Mouse (Mus musculus) liver, adult 2 months (tissue): ENCODE measurements around the gene Hspbp1. TPM values are rescaled to one million over a fixed set of nuclear protein-coding genes. Genes with fewer than 3 reads are reported as not detected.

Experiments
- DNase-seq: peaks from one replicate; pipeline ENCODE4 v3.0.0-alpha.2; 2011; ENCODE audit warnings: low read depth, low spot score; ENCODE audit errors: extremely low read depth
- H3K27ac ChIP-seq: fragments of 200-500 bp; replicated peaks from 2 replicates; pipeline ENCODE4 v1.5.1; 2012; ENCODE audit warnings: low read depth, mild to moderate bottlenecking, control low read depth, inconsistent platforms, low read length; ENCODE audit not compliant: insufficient read depth
- H3K27me3 ChIP-seq: fragments of 200-500 bp; 2 replicates; pipeline ENCODE4 v1.6.1; 2012; ENCODE audit warnings: mild to moderate bottlenecking, moderate library complexity, low read length, inconsistent platforms; ENCODE audit not compliant: control insufficient read depth, insufficient read depth
- H3K36me3 ChIP-seq: fragments of 200-500 bp; 2 replicates; pipeline ENCODE4 v1.6.1; 2012; ENCODE audit warnings: low read length, inconsistent platforms; ENCODE audit not compliant: control insufficient read depth, insufficient read depth
- H3K4me1 ChIP-seq: fragments of 200-500 bp; 2 replicates; pipeline ENCODE4 v1.6.1; 2011; ENCODE audit warnings: low read length; ENCODE audit not compliant: control insufficient read depth, insufficient read depth
- H3K4me3 ChIP-seq: fragments of 200-500 bp; 2 replicates; pipeline ENCODE4 v1.5.1; 2011; ENCODE audit warnings: low read depth, mild to moderate bottlenecking, control low read depth, low read length, moderate library complexity; ENCODE audit not compliant: insufficient read depth
- H3K79me2 ChIP-seq: fragments of 200-500 bp; 2 replicates; pipeline ENCODE4 v1.6.1; 2012; ENCODE audit warnings: inconsistent platforms, mild to moderate bottlenecking, low read length, moderate library complexity; ENCODE audit not compliant: control insufficient read depth, insufficient read depth
- H3K9ac ChIP-seq: fragments of 200-500 bp; 2 replicates; pipeline ENCODE4 v1.6.1; 2012; ENCODE audit warnings: low read depth, mild to moderate bottlenecking, control low read depth, inconsistent platforms, low read length
- CTCF ChIP-seq: fragments of 200-500 bp; IDR thresholded peaks from 2 replicates; pipeline ENCODE4 v1.5.1; 2011; ENCODE audit warnings: low read depth, low read length, control low read depth
- POLR2A ChIP-seq: fragments of 200-500 bp; IDR thresholded peaks from 2 replicates; pipeline ENCODE4 v1.6.1; 2011; ENCODE audit warnings: low read length, control low read depth; ENCODE audit not compliant: insufficient read depth; ENCODE audit errors: extremely low read depth
- WGBS: fragments of 180-500 bp; shearing (Covaris S2); methylation state at CpG from one replicate; pipeline ENCODE4 v1.1.7; 2018; 5-methylcytosine and 5-hydroxymethylcytosine counted together
- polyA plus RNA-seq: library from polyadenylated mRNA; depleted of rRNA; stranded (reverse); fragments of >200 nt; gene quantifications from 2 replicates; pipeline ENCODE4 v1.2.3, GENCODE M21; 2012; rRNA removed
- total RNA-seq: library from RNA; depleted of rRNA; stranded (reverse); fragments of >200 nt; gene quantifications from 2 replicates; pipeline ENCODE4 v1.2.3, GENCODE M21; 2014; rRNA removed

The Hspbp1 gene
- total and polyA plus RNA-seq, 2 experiments = 18.2 to 30.6 TPM

- H3K36me3 ChIP-seq = no peaks in the 10 kb centered on the region
- no peak overlapping the region for H3K9ac ChIP-seq
- WGBS = 73% methylated on average over 14 of the region's 14 CpGs
- DNase-seq = no peak
- no peak overlapping the region for H3K4me3 ChIP-seq
- no peaks in the 10 kb centered on the region for H3K27me3 ChIP-seq
- no peak overlapping the region for H3K27ac ChIP-seq
- no peaks in the 10 kb centered on the region for H3K4me1 ChIP-seq
- H3K79me2 ChIP-seq = no peaks in the 10 kb centered on the region
- TF ChIP-seq POLR2A (no peak), CTCF (no peak)
Measured at GRCm38 (mm10) chr7:4613740-4614403, 71.0 kb downstream of the Hspbp1 start.

DNA sequence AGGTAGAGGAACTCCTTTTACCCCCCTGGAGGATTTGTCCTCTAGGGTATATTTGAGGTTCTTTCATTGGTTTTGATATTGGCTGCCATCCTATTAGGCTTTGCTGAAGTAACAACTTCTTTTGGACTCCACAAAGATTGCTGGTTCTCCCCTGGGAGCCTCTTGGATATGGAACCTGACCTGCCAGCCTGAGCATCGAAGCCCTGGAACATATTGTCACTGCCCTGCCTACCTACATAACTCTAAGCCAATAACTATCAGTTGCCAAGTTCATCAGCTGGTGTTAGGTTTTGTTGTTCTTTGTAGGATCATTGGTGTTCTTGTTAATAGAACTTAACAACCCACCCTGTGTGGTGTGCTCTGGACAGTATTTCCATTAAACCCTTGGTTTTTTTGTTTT lies 71.9 kb downstream of the Hspbp1 start:
- no peaks in the 10 kb centered on the region for H3K27me3 ChIP-seq
- H3K4me3 ChIP-seq = no peak overlapping the region
- no peak overlapping the region for H3K9ac ChIP-seq
- no peaks in the 10 kb centered on the region for H3K36me3 ChIP-seq
- no peaks in the 10 kb centered on the region for H3K79me2 ChIP-seq
- H3K4me1 ChIP-seq = no peaks in the 10 kb centered on the region
- 85% methylated on average over 1 of the region's 1 CpGs for WGBS
- no peak for DNase-seq
- TF ChIP-seq CTCF = no peak
- TF ChIP-seq POLR2A = no peak
- no peak overlapping the region for H3K27ac ChIP-seq

GRCm38 (mm10) chr7:4612386-4612785 lies 72.5 kb downstream of the Hspbp1 start:
- no peaks in the 10 kb centered on the region for H3K4me1 ChIP-seq
- no peaks in the 10 kb centered on the region for H3K27me3 ChIP-seq
- H3K4me3 ChIP-seq = no peak overlapping the region
- no peaks in the 10 kb centered on the region for H3K79me2 ChIP-seq
- TF ChIP-seq POLR2A (no peak), CTCF (no peak)
- H3K9ac ChIP-seq = no peak overlapping the region
- DNase-seq = no peak
- WGBS = 63% methylated on average over 8 of the region's 8 CpGs
- H3K27ac ChIP-seq = no peak overlapping the region
- H3K36me3 ChIP-seq = no peaks in the 10 kb centered on the region

- Histone ChIP-seq H3K4me3 (no peak overlapping the region), H3K27me3 (no peaks in the 10 kb centered on the region), H3K4me1 (no peaks in the 10 kb centered on the region), H3K79me2 (no peaks in the 10 kb centered on the region), H3K27ac (no peak overlapping the region), H3K9ac (no peak overlapping the region), H3K36me3 (no peaks in the 10 kb centered on the region)
- no peak for TF ChIP-seq CTCF
- TF ChIP-seq POLR2A = no peak
- 72% methylated on average over 12 of the region's 12 CpGs for WGBS
- DNase-seq = no peak
Measured at GRCm38 (mm10) chr7:4611921-4612341, 72.9 kb downstream of the Hspbp1 start.

GRCm38 (mm10) chr7:4611511-4611910 lies 73.4 kb downstream of the Hspbp1 start:
- Histone ChIP-seq H3K4me1 (no peaks in the 10 kb centered on the region), H3K79me2 (no peaks in the 10 kb centered on the region), H3K36me3 (no peaks in the 10 kb centered on the region), H3K27me3 (no peaks in the 10 kb centered on the region), H3K4me3 (no peak overlapping the region), H3K27ac (no peak overlapping the region), H3K9ac (no peak overlapping the region)
- 80% methylated on average over 12 of the region's 12 CpGs for WGBS
- no peak for TF ChIP-seq CTCF
- no peak for TF ChIP-seq POLR2A
- DNase-seq = no peak

Other genes starting within 250 kb of the Hspbp1 start
- gene Rdh13, start 239.4 kb downstream of the Hspbp1 start, total RNA-seq = 5.5 and 6.5 TPM in 2 replicates
- gene Rdh13, start 239.4 kb downstream of the Hspbp1 start, polyA plus RNA-seq = 6.5 and 6.8 TPM in 2 replicates
- gene Eps8l1, start 224.4 kb downstream of the Hspbp1 start, total RNA-seq = 2.9 and 6.5 TPM in 2 replicates
- gene Eps8l1, start 224.4 kb downstream of the Hspbp1 start, polyA plus RNA-seq = 0.05 and 1.4 TPM in 2 replicates
- gene Ppp1r12c, start 183.4 kb downstream of the Hspbp1 start, total RNA-seq = 21.2 and 21.8 TPM in 2 replicates
- 13.4 and 22.2 TPM in 2 replicates for gene Ppp1r12c, start 183.4 kb downstream of the Hspbp1 start, polyA plus RNA-seq
- gene Tnnt1, start 168.7 kb downstream of the Hspbp1 start, total RNA-seq = 1.2 and 2.9 TPM in 2 replicates
- gene Tnnt1, start 168.7 kb downstream of the Hspbp1 start, polyA plus RNA-seq = 0.20 and 0.61 TPM in 2 replicates
- 0.54 TPM in 1 of 2 replicates, not detected in the other for gene Tnni3, start 160.8 kb downstream of the Hspbp1 start, total RNA-seq
- gene Tnni3, start 160.8 kb downstream of the Hspbp1 start, polyA plus RNA-seq = 0.76 and 0.82 TPM in 2 replicates
- 0.09 TPM in 1 of 2 replicates, not detected in the other for gene Dnaaf3, start 152.6 kb downstream of the Hspbp1 start, total RNA-seq
- 0.24 and 0.44 TPM in 2 replicates for gene Dnaaf3, start 152.6 kb downstream of the Hspbp1 start, polyA plus RNA-seq
- gene Syt5, start 137.5 kb downstream of the Hspbp1 start, total RNA-seq = not detected in 2 replicates
- not detected in 2 replicates for gene Syt5, start 137.5 kb downstream of the Hspbp1 start, polyA plus RNA-seq
- 0.18 TPM in 1 of 2 replicates, not detected in the other for gene Ptprh, start 81.0 kb downstream of the Hspbp1 start, total RNA-seq
- not detected in 2 replicates for gene Ptprh, start 81.0 kb downstream of the Hspbp1 start, polyA plus RNA-seq
- gene Tmem86b, start 53.6 kb downstream of the Hspbp1 start, total RNA-seq = 39.5 and 55.7 TPM in 2 replicates
- 404 and 475 TPM in 2 replicates for gene Tmem86b, start 53.6 kb downstream of the Hspbp1 start, polyA plus RNA-seq
- gene Ppp6r1, start 26.0 kb downstream of the Hspbp1 start, total RNA-seq = 47.6 and 54.2 TPM in 2 replicates
- gene Ppp6r1, start 26.0 kb downstream of the Hspbp1 start, polyA plus RNA-seq = 77.5 and 79.2 TPM in 2 replicates
- gene Brsk1, start 5.5 kb upstream of the Hspbp1 start, total RNA-seq = 0.07 and 0.09 TPM in 2 replicates
- 0.27 and 0.40 TPM in 2 replicates for gene Brsk1, start 5.5 kb upstream of the Hspbp1 start, polyA plus RNA-seq
- 0.07 and 0.28 TPM in 2 replicates for gene Tmem150b, start 40.2 kb upstream of the Hspbp1 start, total RNA-seq
- 0.19 and 0.44 TPM in 2 replicates for gene Tmem150b, start 40.2 kb upstream of the Hspbp1 start, polyA plus RNA-seq
- 7.8 and 9.5 TPM in 2 replicates for gene Kmt5c, start 55.0 kb upstream of the Hspbp1 start, total RNA-seq
- gene Kmt5c, start 55.0 kb upstream of the Hspbp1 start, polyA plus RNA-seq = 23.5 and 35.1 TPM in 2 replicates
- gene Cox6b2, start 68.0 kb upstream of the Hspbp1 start, total RNA-seq = not detected in 2 replicates
- gene Cox6b2, start 68.0 kb upstream of the Hspbp1 start, polyA plus RNA-seq = 0.67 and 1.3 TPM in 2 replicates
- gene Fam71e2, start 86.2 kb upstream of the Hspbp1 start, total RNA-seq = not detected in 2 replicates
- gene Fam71e2, start 86.2 kb upstream of the Hspbp1 start, polyA plus RNA-seq = not detected in 2 replicates
- not detected in 2 replicates for gene Il11, start 97.8 kb upstream of the Hspbp1 start, total RNA-seq
- 0.09 TPM in 1 of 2 replicates, not detected in the other for gene Il11, start 97.8 kb upstream of the Hspbp1 start, polyA plus RNA-seq
- not detected in 2 replicates for gene Tmem190, start 97.9 kb upstream of the Hspbp1 start, total RNA-seq
- gene Tmem190, start 97.9 kb upstream of the Hspbp1 start, polyA plus RNA-seq = not detected in 2 replicates
- 16.4 and 17.3 TPM in 2 replicates for gene Tmem238, start 104.6 kb upstream of the Hspbp1 start, total RNA-seq
- 73.2 and 92.1 TPM in 2 replicates for gene Tmem238, start 104.6 kb upstream of the Hspbp1 start, polyA plus RNA-seq
- gene Rpl28, start 107.8 kb upstream of the Hspbp1 start, total RNA-seq = 58.4 and 69.2 TPM in 2 replicates
- gene Rpl28, start 107.8 kb upstream of the Hspbp1 start, polyA plus RNA-seq = 211 and 226 TPM in 2 replicates
- 22.4 and 24.2 TPM in 2 replicates for gene Ube2s, start 127.5 kb upstream of the Hspbp1 start, total RNA-seq
- gene Ube2s, start 127.5 kb upstream of the Hspbp1 start, polyA plus RNA-seq = 45.9 and 74.3 TPM in 2 replicates
- under 0.01 TPM in 1 of 2 replicates, not detected in the other for gene Shisa7, start 159.6 kb upstream of the Hspbp1 start, total RNA-seq
- 0.02 and 0.12 TPM in 2 replicates for gene Shisa7, start 159.6 kb upstream of the Hspbp1 start, polyA plus RNA-seq
- 23.6 and 40.2 TPM in 2 replicates for gene Isoc2b, start 185.2 kb upstream of the Hspbp1 start, total RNA-seq
- 24.0 and 34.6 TPM in 2 replicates for gene Isoc2b, start 185.2 kb upstream of the Hspbp1 start, polyA plus RNA-seq
- gene Isoc2a, start 192.1 kb upstream of the Hspbp1 start, total RNA-seq = 54.3 and 63.5 TPM in 2 replicates
- gene Isoc2a, start 192.1 kb upstream of the Hspbp1 start, polyA plus RNA-seq = 103 and 110 TPM in 2 replicates
- not detected in 2 replicates for gene Gm36210, start 221.4 kb upstream of the Hspbp1 start, total RNA-seq
- gene Gm36210, start 221.4 kb upstream of the Hspbp1 start, polyA plus RNA-seq = 0.13 TPM in 1 of 2 replicates, not detected in the other
- 0.55 and 0.74 TPM in 2 replicates for gene Zfp628, start 230.1 kb upstream of the Hspbp1 start, total RNA-seq
- 6.2 and 8.3 TPM in 2 replicates for gene Zfp628, start 230.1 kb upstream of the Hspbp1 start, polyA plus RNA-seq
- gene Nat14, start 237.0 kb upstream of the Hspbp1 start, total RNA-seq = 0.20 and 0.28 TPM in 2 replicates
- 0.66 and 0.75 TPM in 2 replicates for gene Nat14, start 237.0 kb upstream of the Hspbp1 start, polyA plus RNA-seq
- 0.07 and 0.18 TPM in 2 replicates for gene Ssc5d, start 240.7 kb upstream of the Hspbp1 start, total RNA-seq
- 0.14 and 0.26 TPM in 2 replicates for gene Ssc5d, start 240.7 kb upstream of the Hspbp1 start, polyA plus RNA-seq